Mouse (Mus musculus): Measurements from ENCODE around the gene Wipf3. TPM values are rescaled to one million over a fixed set of nuclear protein-coding genes. Genes with fewer than 3 reads are reported as not detected.

Gene Wipf3
- polyA plus RNA-seq, 1 experiment from 2014 or later = 1.7 TPM

DNA sequence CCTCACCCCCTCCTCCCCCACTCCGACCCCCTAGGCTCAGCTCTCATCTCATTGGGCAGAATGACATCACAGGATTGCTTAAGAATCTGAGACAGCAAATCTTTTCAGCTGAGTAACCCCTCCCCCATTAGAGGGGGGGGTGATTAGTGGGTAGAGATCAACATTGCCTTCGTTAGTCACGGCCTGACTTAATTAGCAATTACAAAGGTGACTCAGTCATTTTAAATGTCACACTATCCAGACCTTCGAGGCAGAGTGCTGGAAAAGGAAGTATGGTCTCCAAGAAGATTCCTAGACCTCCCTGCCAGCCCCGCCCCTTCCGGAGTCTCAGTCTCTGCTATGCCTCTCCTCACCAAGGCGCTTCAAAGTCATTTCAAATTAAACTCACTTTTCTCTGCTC lies 6.3 kb downstream of the Wipf3 start:
- H3K9me3 ChIP-seq = no peaks in the 10 kb centered on the region
- ATAC-seq (ENCODE audit: low FRiP score) = 0 out of 2 replicates have a peak, but pooled peaks have one; percentile 33
- 23% methylated on average over 7 of the region's 7 CpGs for WGBS
- no peak overlapping the region for H3K9ac ChIP-seq
- H3K36me3 ChIP-seq (replicated peaks) = no peaks in the 10 kb centered on the region
- H3K4me1 ChIP-seq = peaks cover 28% of the 10 kb centered on the region
- no peak overlapping the region for H3K27ac ChIP-seq
- no peak overlapping the region for H3K4me3 ChIP-seq (replicated peaks)
- peaks cover 10% of the 10 kb centered on the region for H3K27me3 ChIP-seq
- no peak overlapping the region for H3K4me2 ChIP-seq

DNA sequence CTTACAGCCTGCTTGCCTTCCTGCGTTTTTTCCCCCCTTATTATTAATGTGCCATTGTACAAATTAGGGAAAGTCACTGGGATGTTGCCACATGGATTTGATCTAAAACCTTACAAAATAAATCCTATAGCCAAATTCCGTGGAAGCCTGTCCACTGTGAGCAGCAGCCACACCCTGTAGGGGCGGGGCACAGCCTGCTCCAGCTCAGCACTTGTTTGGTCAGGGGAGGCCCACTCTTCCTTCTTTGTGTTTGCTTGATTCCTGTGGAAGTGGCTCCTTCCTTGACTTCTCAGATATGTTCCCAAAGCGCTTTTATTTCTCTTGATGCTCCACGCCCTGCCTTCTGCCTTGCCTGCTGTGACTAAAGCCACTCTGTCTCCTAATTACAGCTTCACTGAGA lies 6.9 kb downstream of the Wipf3 start:
- no peak overlapping the region for H3K27ac ChIP-seq
- H3K4me2 ChIP-seq = no peak overlapping the region
- WGBS = 74% methylated on average over 5 of the region's 5 CpGs
- H3K9me3 ChIP-seq = no peaks in the 10 kb centered on the region
- ATAC-seq (ENCODE audit: low FRiP score) = no peak
- H3K27me3 ChIP-seq = peaks cover 4% of the 10 kb centered on the region
- no peak overlapping the region for H3K9ac ChIP-seq
- H3K36me3 ChIP-seq (replicated peaks) = no peaks in the 10 kb centered on the region
- no peak overlapping the region for H3K4me3 ChIP-seq (replicated peaks)
- peaks cover 28% of the 10 kb centered on the region for H3K4me1 ChIP-seq

GRCm38 (mm10) chr6:54438510-54438909 lies 9.1 kb downstream of the Wipf3 start:
- Histone ChIP-seq H3K36me3 (replicated peaks) (no peaks in the 10 kb centered on the region), H3K27ac (no peak overlapping the region), H3K9ac (no peak overlapping the region), H3K27me3 (no peaks in the 10 kb centered on the region), H3K4me2 (no peak overlapping the region), H3K4me3 (replicated peaks) (no peak overlapping the region), H3K9me3 (no peaks in the 10 kb centered on the region), H3K4me1 (peaks cover 20% of the 10 kb centered on the region)
- no peak for ATAC-seq (ENCODE audit: low FRiP score)
- 84% methylated on average over 4 of the region's 4 CpGs for WGBS

GRCm38 (mm10) chr6:54440658-54441057 lies 11.3 kb downstream of the Wipf3 start:
- no peaks in the 10 kb centered on the region for H3K9me3 ChIP-seq
- 94% methylated on average over 6 of the region's 6 CpGs for WGBS
- no peak overlapping the region for H3K27ac ChIP-seq
- H3K4me1 ChIP-seq = peaks cover 13% of the 10 kb centered on the region
- no peak overlapping the region for H3K4me3 ChIP-seq (replicated peaks)
- H3K9ac ChIP-seq = no peak overlapping the region
- no peaks in the 10 kb centered on the region for H3K36me3 ChIP-seq (replicated peaks)
- H3K27me3 ChIP-seq = no peaks in the 10 kb centered on the region
- no peak for ATAC-seq (ENCODE audit: low FRiP score)
- no peak overlapping the region for H3K4me2 ChIP-seq

DNA sequence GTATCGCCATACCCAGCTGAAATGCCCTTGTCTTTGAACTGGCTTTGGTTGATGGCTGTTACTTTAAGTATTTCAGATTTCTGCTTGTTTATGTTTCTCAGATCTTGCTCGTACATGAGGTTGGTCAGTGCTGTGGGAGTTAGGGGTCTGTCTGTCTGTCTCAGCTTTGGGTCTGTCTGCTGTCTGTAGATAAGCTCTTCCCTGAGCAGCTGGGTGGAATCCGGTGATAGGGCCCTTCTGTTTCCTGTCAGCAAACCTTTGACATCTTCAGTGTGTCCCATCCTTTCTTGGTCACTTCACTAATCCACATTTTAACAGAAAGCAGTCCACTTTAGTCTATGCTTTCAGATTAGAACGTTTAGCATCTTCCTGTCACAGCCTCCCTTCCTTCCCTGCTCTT lies 14.3 kb downstream of the Wipf3 start:
- Histone ChIP-seq H3K9me3 (no peaks in the 10 kb centered on the region), H3K4me2 (no peak overlapping the region), H3K27ac (no peak overlapping the region), H3K4me3 (replicated peaks) (no peak overlapping the region), H3K27me3 (no peaks in the 10 kb centered on the region), H3K9ac (no peak overlapping the region), H3K36me3 (replicated peaks) (no peaks in the 10 kb centered on the region), H3K4me1 (peaks cover 6% of the 10 kb centered on the region; the same call in 1 of the 2 replicates)
- WGBS = 83% methylated on average over 4 of the region's 4 CpGs
- no peak for ATAC-seq (ENCODE audit: low FRiP score)

DNA sequence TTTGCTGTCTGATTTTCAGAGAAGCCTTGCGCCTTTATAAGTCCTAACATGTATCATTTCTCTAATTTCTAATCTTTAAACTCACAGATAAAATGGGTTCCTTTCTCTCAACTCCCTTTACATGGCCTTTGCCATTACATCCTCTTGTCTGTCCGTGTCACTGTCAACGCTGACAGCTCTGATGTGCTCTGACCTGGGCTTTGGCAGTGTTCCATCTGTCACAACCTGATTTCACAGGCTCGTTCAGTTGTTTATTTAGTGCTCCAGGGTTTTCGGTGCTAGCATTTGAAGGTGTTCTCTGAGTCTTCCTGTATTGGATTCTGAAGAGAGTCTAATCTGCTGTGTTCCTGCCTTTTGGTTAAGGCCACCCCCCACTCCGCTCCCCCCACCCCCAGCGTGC lies 14.7 kb downstream of the Wipf3 start:
- Histone ChIP-seq H3K27ac (no peak overlapping the region), H3K27me3 (no peaks in the 10 kb centered on the region), H3K4me3 (replicated peaks) (no peak overlapping the region), H3K9ac (no peak overlapping the region), H3K4me1 (peaks cover 6% of the 10 kb centered on the region; the same call in 1 of the 2 replicates), H3K4me2 (no peak overlapping the region), H3K9me3 (no peaks in the 10 kb centered on the region), H3K36me3 (replicated peaks) (no peaks in the 10 kb centered on the region)
- ATAC-seq (ENCODE audit: low FRiP score) = no peak
- 78% methylated on average over 7 of the region's 7 CpGs for WGBS

GRCm38 (mm10) chr6:54445249-54445818 lies 15.9 kb downstream of the Wipf3 start:
- 83% methylated on average over 7 of the region's 7 CpGs for WGBS
- Histone ChIP-seq H3K27me3 (no peaks in the 10 kb centered on the region), H3K9ac (no peak overlapping the region)

GRCm38 (mm10) chr6:54447353-54447752 lies 17.9 kb downstream of the Wipf3 start:
- no peaks in the 10 kb centered on the region for H3K36me3 ChIP-seq (replicated peaks)
- H3K27ac ChIP-seq = no peak overlapping the region
- H3K4me3 ChIP-seq (replicated peaks) = no peak overlapping the region
- no peaks in the 10 kb centered on the region for H3K9me3 ChIP-seq
- H3K9ac ChIP-seq = no peak overlapping the region
- ATAC-seq (ENCODE audit: low FRiP score) = no peak
- H3K4me1 ChIP-seq = peaks cover 6% of the 10 kb centered on the region; the same call in 1 of the 2 replicates
- no peaks in the 10 kb centered on the region for H3K27me3 ChIP-seq
- no peak overlapping the region for H3K4me2 ChIP-seq
- 76% methylated on average over 4 of the region's 4 CpGs for WGBS

More at GRCm38 (mm10) chr6:54445249-54445818, 15.9 kb downstream of the Wipf3 start:
- peaks cover 6% of the 10 kb centered on the region; the same call in 1 of the 2 replicates for H3K4me1 ChIP-seq
- no peak for ATAC-seq (ENCODE audit: low FRiP score)
- H3K36me3 ChIP-seq (replicated peaks) = no peaks in the 10 kb centered on the region
- no peak overlapping the region for H3K4me3 ChIP-seq (replicated peaks)
- no peaks in the 10 kb centered on the region for H3K9me3 ChIP-seq
- no peak overlapping the region for H3K27ac ChIP-seq
- H3K4me2 ChIP-seq = no peak overlapping the region

GRCm38 (mm10) chr6:54459661-54460060 lies 30.3 kb downstream of the Wipf3 start:
- 52% methylated on average over 7 of the region's 7 CpGs for WGBS
- peaks cover 16% of the 10 kb centered on the region; the same call in 1 of the 2 replicates for H3K4me1 ChIP-seq
- no peak overlapping the region for H3K4me2 ChIP-seq
- H3K9me3 ChIP-seq = no peaks in the 10 kb centered on the region
- no peaks in the 10 kb centered on the region for H3K27me3 ChIP-seq
- no peak overlapping the region for H3K9ac ChIP-seq
- H3K36me3 ChIP-seq (replicated peaks) = no peaks in the 10 kb centered on the region
- no peak overlapping the region for H3K4me3 ChIP-seq (replicated peaks)
- peak overlapping the region; percentile 38; the same call in 1 of the 2 replicates for H3K27ac ChIP-seq
- no peak for ATAC-seq (ENCODE audit: low FRiP score)

DNA sequence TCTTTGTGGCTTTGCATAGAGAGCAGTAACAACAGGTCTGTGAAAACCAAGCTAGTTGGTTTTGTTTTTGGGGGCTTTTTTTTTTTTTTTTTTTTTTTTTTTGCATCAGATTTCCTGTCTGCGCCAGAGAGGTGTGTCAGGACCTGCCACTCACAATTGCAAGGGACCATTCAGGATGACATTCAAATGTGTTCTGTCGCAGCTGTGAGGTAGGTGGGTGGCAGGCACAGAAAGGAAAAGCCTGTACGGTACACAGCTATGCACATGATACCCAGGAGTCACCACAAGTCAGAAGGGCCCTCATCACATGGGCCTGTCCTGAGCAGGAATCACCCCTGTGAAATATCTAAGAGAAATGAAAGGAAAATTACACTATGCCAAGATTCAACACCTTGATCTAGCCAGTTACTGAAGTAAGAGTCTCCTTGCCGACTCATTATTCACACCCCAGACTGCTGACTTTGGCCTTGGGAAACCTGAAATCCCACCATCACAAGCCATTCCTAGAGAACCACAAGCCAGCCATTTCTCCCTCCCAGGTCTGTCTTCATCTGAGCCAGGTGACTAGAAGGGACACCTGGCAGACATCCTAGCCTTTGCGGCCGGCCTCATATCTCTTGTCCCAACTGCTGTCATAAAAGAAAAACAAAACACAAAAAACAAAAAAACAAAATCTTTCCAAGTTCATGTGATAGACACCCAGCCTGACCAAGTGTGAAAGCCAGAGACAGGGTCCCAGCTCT lies 30.9 kb downstream of the Wipf3 start:
- Histone ChIP-seq H3K27ac (no peak overlapping the region), H3K4me2 (no peak overlapping the region), H3K4me1 (peaks cover 16% of the 10 kb centered on the region; the same call in 1 of the 2 replicates), H3K9me3 (no peaks in the 10 kb centered on the region), H3K27me3 (0 out of 2 replicates have a peak, but pooled peaks cover under 1% of the 10 kb centered on the region), H3K36me3 (replicated peaks) (no peaks in the 10 kb centered on the region), H3K9ac (no peak overlapping the region), H3K4me3 (replicated peaks) (no peak overlapping the region)
- no peak for ATAC-seq (ENCODE audit: low FRiP score)
- WGBS = 67% methylated on average over 6 of the region's 6 CpGs

- Histone ChIP-seq H3K36me3 (replicated peaks) (no peaks in the 10 kb centered on the region), H3K4me1 (peaks cover 16% of the 10 kb centered on the region; the same call in 1 of the 2 replicates), H3K27ac (no peak overlapping the region), H3K9me3 (no peaks in the 10 kb centered on the region), H3K4me3 (replicated peaks) (no peak overlapping the region), H3K27me3 (0 out of 2 replicates have a peak, but pooled peaks cover 3% of the 10 kb centered on the region), H3K9ac (no peak overlapping the region), H3K4me2 (no peak overlapping the region)
- 69% methylated on average over 13 of the region's 13 CpGs for WGBS
- 0 out of 2 replicates have a peak, but pooled peaks have one; percentile 9 for ATAC-seq (ENCODE audit: low FRiP score)
Measured at GRCm38 (mm10) chr6:54460915-54461671, 31.7 kb downstream of the Wipf3 start.

GRCm38 (mm10) chr6:54462766-54463165 lies 33.4 kb downstream of the Wipf3 start:
- no peak for ATAC-seq (ENCODE audit: low FRiP score)
- no peaks in the 10 kb centered on the region for H3K36me3 ChIP-seq (replicated peaks)
- WGBS = 84% methylated on average over 6 of the region's 6 CpGs
- H3K9ac ChIP-seq = no peak overlapping the region
- no peak overlapping the region for H3K4me2 ChIP-seq
- H3K27me3 ChIP-seq = 0 out of 2 replicates have a peak, but pooled peaks cover 3% of the 10 kb centered on the region
- peaks cover 16% of the 10 kb centered on the region; the same call in 1 of the 2 replicates for H3K4me1 ChIP-seq
- no peaks in the 10 kb centered on the region for H3K9me3 ChIP-seq
- H3K27ac ChIP-seq = no peak overlapping the region
- H3K4me3 ChIP-seq (replicated peaks) = no peak overlapping the region

All from forebrain, embryonic 12.5 days (tissue).